ENCODE assay signal across 9 mouse cellular contexts in genomic region chr7:25322058-25322484, GRCm38 (mm10). TPM values are rescaled to one million over a fixed set of nuclear protein-coding genes. Genes with fewer than 3 reads are reported as not detected.
A peak's percentile ranks its signal among the peaks of the same experiment; 100 is the strongest.
DNase-seq lines count a peak whose midpoint lies in the region; ATAC-seq and TF ChIP-seq lines count a peak whose summit lies in the region.
"Had no signal": no experiment of that assay in that cellular context is flagged by ENCODE, and none has a peak within 500 bp of the region (broad histone marks: within the 10 kb centered on the region; RNA-seq: fewer than 3 reads in every experiment).

No protein-coding gene starts in this region.

- peak; percentile 91 for ATAC-seq in kidney, embryonic 16.5 days (ENCODE audit: low FRiP score, low TSS enrichment)
- ATAC-seq in embryonic facial prominence, embryonic 15.5 days (ENCODE audit: insufficient number of reproducible peaks, low FRiP score, low TSS enrichment, low read depth) = peak; percentile 86
- ATAC-seq in intestine, postnatal 0 days = peak; percentile 15; the same call in 1 of the 2 replicates
- no peak for ATAC-seq in neural tube, embryonic 11.5 days (ENCODE audit: insufficient read depth, low FRiP score, low TSS enrichment)
- no peak for ATAC-seq in erythroblast, adult 5-6 weeks (replicated peaks; ENCODE audit: low FRiP score, poor library complexity, severe bottlenecking)

- H3K27ac ChIP-seq in kidney, embryonic 16.5 days (ENCODE audit: low read length) = peak overlapping the region; percentile 98
- H3K27ac ChIP-seq in embryonic facial prominence, embryonic 15.5 days (replicated peaks) = peak overlapping the region; percentile 87
- H3K27ac ChIP-seq in intestine, postnatal 0 days (ENCODE audit: low read depth, low read length) = no peak overlapping the region
- peak overlapping the region; percentile 68 for H3K27ac ChIP-seq in neural tube, embryonic 11.5 days (ENCODE audit: low read depth, low read length)
- H3K27ac ChIP-seq: liver, embryonic 14.5 days had no signal

- peak overlapping the region; percentile 50; the same call in 1 of the 2 replicates for H3K9ac ChIP-seq in kidney, embryonic 16.5 days (replicated peaks; ENCODE audit: low read length)
- peak overlapping the region; percentile 2; the same call in 1 of the 2 replicates for H3K9ac ChIP-seq in embryonic facial prominence, embryonic 15.5 days
- H3K9ac ChIP-seq in intestine, postnatal 0 days (ENCODE audit: low read depth, low read length) = no peak overlapping the region
- H3K9ac ChIP-seq in neural tube, embryonic 11.5 days (ENCODE audit: low read length) = 0 out of 2 replicates have a peak overlapping the region, but pooled peaks have one; percentile 29
- H3K9ac ChIP-seq: liver, embryonic 14.5 days had no signal

- no peaks in the 10 kb centered on the region for H3K9me3 ChIP-seq in kidney, embryonic 16.5 days (ENCODE audit: low read length)
- no peaks in the 10 kb centered on the region for H3K9me3 ChIP-seq in embryonic facial prominence, embryonic 15.5 days (replicated peaks)
- no peaks in the 10 kb centered on the region for H3K9me3 ChIP-seq in intestine, postnatal 0 days (ENCODE audit: control insufficient read depth)
- no peaks in the 10 kb centered on the region for H3K9me3 ChIP-seq in neural tube, embryonic 11.5 days (ENCODE audit: control insufficient read depth, low read length)

- H3K27me3 ChIP-seq in kidney, embryonic 16.5 days (ENCODE audit: insufficient read depth, low read length) = no peaks in the 10 kb centered on the region
- no peaks in the 10 kb centered on the region for H3K27me3 ChIP-seq in embryonic facial prominence, embryonic 15.5 days
- H3K27me3 ChIP-seq in intestine, postnatal 0 days (replicated peaks; ENCODE audit: control insufficient read depth, insufficient read depth, low read length) = no peaks in the 10 kb centered on the region
- no peaks in the 10 kb centered on the region for H3K27me3 ChIP-seq in neural tube, embryonic 11.5 days (ENCODE audit: control insufficient read depth, insufficient read depth, low read length)

- 5% methylated on average over 6 of the region's 6 CpGs for WGBS in kidney, embryonic 16.5 days
- WGBS in embryonic facial prominence, embryonic 15.5 days = 5% methylated on average over 6 of the region's 6 CpGs
- 26% methylated on average over 6 of the region's 6 CpGs for WGBS in intestine, postnatal 0 days
- WGBS in neural tube, embryonic 11.5 days = 5% methylated on average over 6 of the region's 6 CpGs

- peaks cover 27% of the 10 kb centered on the region for H3K4me1 ChIP-seq in kidney, embryonic 16.5 days (ENCODE audit: insufficient read depth, low read length)
- H3K4me1 ChIP-seq in embryonic facial prominence, embryonic 15.5 days = peaks cover 25% of the 10 kb centered on the region
- H3K4me1 ChIP-seq in intestine, postnatal 0 days (replicated peaks; ENCODE audit: control insufficient read depth, insufficient read depth, low read length) = 0 out of 2 replicates have a peak, but pooled peaks cover 4% of the 10 kb centered on the region
- H3K4me1 ChIP-seq in neural tube, embryonic 11.5 days (ENCODE audit: control insufficient read depth, insufficient read depth, low read length) = peaks cover 14% of the 10 kb centered on the region

- 0 out of 2 replicates have a peak, but pooled peaks cover 3% of the 10 kb centered on the region for H3K36me3 ChIP-seq in kidney, embryonic 16.5 days (ENCODE audit: insufficient read depth, low read length)
- no peaks in the 10 kb centered on the region; the same call in 1 of the 2 replicates for H3K36me3 ChIP-seq in embryonic facial prominence, embryonic 15.5 days
- H3K36me3 ChIP-seq in intestine, postnatal 0 days (ENCODE audit: control insufficient read depth, insufficient read depth) = no peaks in the 10 kb centered on the region
- no peaks in the 10 kb centered on the region for H3K36me3 ChIP-seq in neural tube, embryonic 11.5 days (ENCODE audit: control insufficient read depth, insufficient read depth, low read length)

- peak overlapping the region; percentile 46 for H3K4me2 ChIP-seq in kidney, embryonic 16.5 days (replicated peaks; ENCODE audit: low read depth, low read length)
- peak overlapping the region; percentile 34 for H3K4me2 ChIP-seq in embryonic facial prominence, embryonic 15.5 days (replicated peaks)
- 0 out of 2 replicates have a peak overlapping the region, but pooled peaks have one; percentile 13 for H3K4me2 ChIP-seq in intestine, postnatal 0 days (replicated peaks; ENCODE audit: low read depth)
- H3K4me2 ChIP-seq in neural tube, embryonic 11.5 days (ENCODE audit: low read depth) = no peak overlapping the region

- peak overlapping the region; percentile 19; the same call in 1 of the 2 replicates for H3K4me3 ChIP-seq in kidney, embryonic 16.5 days (ENCODE audit: low read length)
- H3K4me3 ChIP-seq in embryonic facial prominence, embryonic 15.5 days (replicated peaks) = peak overlapping the region; percentile 26
- no peak overlapping the region for H3K4me3 ChIP-seq in intestine, postnatal 0 days (ENCODE audit: low read depth, low read length)
- no peak overlapping the region for H3K4me3 ChIP-seq in neural tube, embryonic 11.5 days (ENCODE audit: low read depth, low read length)

- DNase-seq in kidney, adult 8-10 months = no peak
- peak; percentile 75 for DNase-seq in neural tube, embryonic 11.5 days (ENCODE audit: low spot score)
- DNase-seq in cerebellum, postnatal 36 days = no peak
- no peak for DNase-seq in layer of hippocampus, adult 11-12 months (ENCODE audit: low spot score)

- TF ChIP-seq CTCF in intestine, postnatal 0 days (IDR thresholded peaks at IDR 0.05; ENCODE audit: low read depth) = no peak

RNA-seq across cellular contexts. Expression of gene Megf8, which starts 5.1 kb away (rescaled TPM):
- 16.9 and 18.2 TPM in 2 replicates for polyA plus RNA-seq in kidney, embryonic 16.5 days (2015; fragmentation: Nextera tagmentation; extraction: Ambion mirVana)
- 16.4 and 17.3 TPM in 2 replicates for polyA plus RNA-seq in embryonic facial prominence, embryonic 15.5 days (2015; fragmentation: Nextera tagmentation; extraction: Ambion mirVana)
- 3.4 and 3.8 TPM in 2 replicates for polyA plus RNA-seq in intestine, postnatal 0 days (2015; fragmentation: Nextera tagmentation; extraction: Ambion mirVana)
- polyA plus RNA-seq in neural tube, embryonic 11.5 days (2014; fragmentation: Nextera tagmentation; extraction: Ambion mirVana) = 12.9 and 14.7 TPM in 2 replicates
- 0.19 and 0.42 TPM in 2 replicates for total RNA-seq in erythroblast, adult 5-6 weeks (2015; ENCODE audit: low replicate concordance)
- total RNA-seq in erythroblast, adult 5-6 weeks (2017; ENCODE audit: low replicate concordance) = 0.14 TPM in 1 of 2 replicates, not detected in the other

RNA-seq across cellular contexts. Expression of gene Tmem145, which starts 16.2 kb away (rescaled TPM):
- 0.10 and 0.67 TPM in 2 replicates for polyA plus RNA-seq in kidney, embryonic 16.5 days (2015; fragmentation: Nextera tagmentation; extraction: Ambion mirVana)
- polyA plus RNA-seq in embryonic facial prominence, embryonic 15.5 days (2015; fragmentation: Nextera tagmentation; extraction: Ambion mirVana) = 1.2 and 1.8 TPM in 2 replicates
- polyA plus RNA-seq in intestine, postnatal 0 days (2015; fragmentation: Nextera tagmentation; extraction: Ambion mirVana) = 0.69 and 0.92 TPM in 2 replicates
- polyA plus RNA-seq in neural tube, embryonic 11.5 days (2014; fragmentation: Nextera tagmentation; extraction: Ambion mirVana) = 9.6 and 10.2 TPM in 2 replicates
- not detected in 2 replicates for total RNA-seq in erythroblast, adult 5-6 weeks (2015; ENCODE audit: low replicate concordance)
- not detected in 2 replicates for total RNA-seq in erythroblast, adult 5-6 weeks (2017; ENCODE audit: low replicate concordance)
- polyA plus RNA-seq: liver, embryonic 14.5 days had no signal

RNA-seq across cellular contexts. Expression of gene Prr19, which starts 20.9 kb away (rescaled TPM):
- polyA plus RNA-seq in kidney, embryonic 16.5 days (2015; fragmentation: Nextera tagmentation; extraction: Ambion mirVana) = 0.84 and 0.98 TPM in 2 replicates
- 0.49 and 0.65 TPM in 2 replicates for polyA plus RNA-seq in embryonic facial prominence, embryonic 15.5 days (2015; fragmentation: Nextera tagmentation; extraction: Ambion mirVana)
- polyA plus RNA-seq in intestine, postnatal 0 days (2015; fragmentation: Nextera tagmentation; extraction: Ambion mirVana) = 0.12 TPM in 1 of 2 replicates, not detected in the other
- 0.32 and 1.0 TPM in 2 replicates for polyA plus RNA-seq in neural tube, embryonic 11.5 days (2014; fragmentation: Nextera tagmentation; extraction: Ambion mirVana)
- not detected in 2 replicates for total RNA-seq in erythroblast, adult 5-6 weeks (2015; ENCODE audit: low replicate concordance)
- not detected in 2 replicates for total RNA-seq in erythroblast, adult 5-6 weeks (2017; ENCODE audit: low replicate concordance)

RNA-seq across cellular contexts. Expression of gene Pafah1b3, which starts 24.3 kb away (rescaled TPM):
- 197 and 199 TPM in 2 replicates for polyA plus RNA-seq in kidney, embryonic 16.5 days (2015; fragmentation: Nextera tagmentation; extraction: Ambion mirVana)
- 213 and 216 TPM in 2 replicates for polyA plus RNA-seq in embryonic facial prominence, embryonic 15.5 days (2015; fragmentation: Nextera tagmentation; extraction: Ambion mirVana)
- 87.6 and 91.9 TPM in 2 replicates for polyA plus RNA-seq in intestine, postnatal 0 days (2015; fragmentation: Nextera tagmentation; extraction: Ambion mirVana)
- polyA plus RNA-seq in neural tube, embryonic 11.5 days (2014; fragmentation: Nextera tagmentation; extraction: Ambion mirVana) = 321 and 324 TPM in 2 replicates
- total RNA-seq in erythroblast, adult 5-6 weeks (2015; ENCODE audit: low replicate concordance) = 1.9 and 2.9 TPM in 2 replicates
- total RNA-seq in erythroblast, adult 5-6 weeks (2017; ENCODE audit: low replicate concordance) = 0.98 TPM in 1 of 2 replicates, not detected in the other

RNA-seq across cellular contexts. Expression of gene Cnfn, which starts 47.5 kb away (rescaled TPM):
- 1.4 TPM in 1 of 2 replicates, not detected in the other for polyA plus RNA-seq in kidney, embryonic 16.5 days (2015; fragmentation: Nextera tagmentation; extraction: Ambion mirVana)
- 382 and 413 TPM in 2 replicates for polyA plus RNA-seq in embryonic facial prominence, embryonic 15.5 days (2015; fragmentation: Nextera tagmentation; extraction: Ambion mirVana)
- 0.33 TPM in 1 of 2 replicates, not detected in the other for polyA plus RNA-seq in intestine, postnatal 0 days (2015; fragmentation: Nextera tagmentation; extraction: Ambion mirVana)
- not detected in 2 replicates for polyA plus RNA-seq in neural tube, embryonic 11.5 days (2014; fragmentation: Nextera tagmentation; extraction: Ambion mirVana)
- not detected in 2 replicates for total RNA-seq in erythroblast, adult 5-6 weeks (2015; ENCODE audit: low replicate concordance)
- total RNA-seq in erythroblast, adult 5-6 weeks (2017; ENCODE audit: low replicate concordance) = not detected in 2 replicates
- polyA plus RNA-seq: liver, embryonic 14.5 days had no signal

Comparison
In these comparisons a context has a peak if more than half of its experiments do, and no peak if none do; other contexts are left out.
1. ATAC-seq: peak in kidney, embryonic 16.5 days (single experiment), embryonic facial prominence, embryonic 15.5 days (single experiment) and intestine, postnatal 0 days (single experiment); none in neural tube, embryonic 11.5 days (single experiment) and erythroblast, adult 5-6 weeks (single experiment).
2. H3K4me3 ChIP-seq: peak in kidney, embryonic 16.5 days (single experiment) and embryonic facial prominence, embryonic 15.5 days (single experiment); none in intestine, postnatal 0 days (single experiment) and neural tube, embryonic 11.5 days (single experiment).